Mouse (Mus musculus) liver, adult 2 months (tissue): ENCODE data around the gene Olfr1428. TPM values are rescaled to one million over a fixed set of nuclear protein-coding genes. Genes with fewer than 3 reads are reported as not detected.

Source experiments
- polyA plus RNA-seq: library from polyadenylated mRNA; depleted of rRNA; stranded (reverse); fragments of >200 nt; gene quantifications from 2 replicates; pipeline ENCODE4 v1.2.3, GENCODE M21; 2012; rRNA removed
- total RNA-seq: library from RNA; depleted of rRNA; stranded (reverse); fragments of >200 nt; gene quantifications from 2 replicates; pipeline ENCODE4 v1.2.3, GENCODE M21; 2014; rRNA removed

Gene Olfr1428
- total and polyA plus RNA-seq, 2 experiments = not detected

Other genes with a start within 250 kb of the Olfr1428 start
- gene Olfr1419, start 240.8 kb downstream of the Olfr1428 start, total RNA-seq = not detected in 2 replicates
- not detected in 2 replicates for gene Olfr1419, start 240.8 kb downstream of the Olfr1428 start, polyA plus RNA-seq
- not detected in 2 replicates for gene Olfr1420, start 229.3 kb downstream of the Olfr1428 start, total RNA-seq
- not detected in 2 replicates for gene Olfr1420, start 229.3 kb downstream of the Olfr1428 start, polyA plus RNA-seq
- gene Patl1, start 203.5 kb downstream of the Olfr1428 start, total RNA-seq = 2.8 and 4.4 TPM in 2 replicates
- gene Patl1, start 203.5 kb downstream of the Olfr1428 start, polyA plus RNA-seq = 7.9 and 8.1 TPM in 2 replicates
- 22.8 and 27.9 TPM in 2 replicates for gene Osbp, start 150.0 kb downstream of the Olfr1428 start, total RNA-seq
- gene Osbp, start 150.0 kb downstream of the Olfr1428 start, polyA plus RNA-seq = 13.4 and 14.1 TPM in 2 replicates
- gene Olfr1423, start 74.6 kb downstream of the Olfr1428 start, total RNA-seq = not detected in 2 replicates
- not detected in 2 replicates for gene Olfr1423, start 74.6 kb downstream of the Olfr1428 start, polyA plus RNA-seq
- gene Olfr1424, start 53.2 kb downstream of the Olfr1428 start, total RNA-seq = not detected in 2 replicates
- not detected in 2 replicates for gene Olfr1424, start 53.2 kb downstream of the Olfr1428 start, polyA plus RNA-seq
- not detected in 2 replicates for gene Olfr1425, start 38.2 kb downstream of the Olfr1428 start, total RNA-seq
- gene Olfr1425, start 38.2 kb downstream of the Olfr1428 start, polyA plus RNA-seq = not detected in 2 replicates
- not detected in 2 replicates for gene Olfr1426, start 23.9 kb downstream of the Olfr1428 start, total RNA-seq
- gene Olfr1426, start 23.9 kb downstream of the Olfr1428 start, polyA plus RNA-seq = not detected in 2 replicates
- gene Olfr1427, start 12.6 kb downstream of the Olfr1428 start, total RNA-seq = not detected in 2 replicates
- gene Olfr1427, start 12.6 kb downstream of the Olfr1428 start, polyA plus RNA-seq = not detected in 2 replicates
- not detected in 2 replicates for gene Olfr76, start 7.3 kb upstream of the Olfr1428 start, total RNA-seq
- not detected in 2 replicates for gene Olfr76, start 7.3 kb upstream of the Olfr1428 start, polyA plus RNA-seq
- gene Olfr1555-ps1, start 54.2 kb upstream of the Olfr1428 start, total RNA-seq = not detected in 2 replicates
- not detected in 2 replicates for gene Olfr1555-ps1, start 54.2 kb upstream of the Olfr1428 start, polyA plus RNA-seq
- not detected in 2 replicates for gene Olfr1431, start 84.7 kb upstream of the Olfr1428 start, total RNA-seq
- not detected in 2 replicates for gene Olfr1431, start 84.7 kb upstream of the Olfr1428 start, polyA plus RNA-seq
- gene Olfr1432, start 116.7 kb upstream of the Olfr1428 start, total RNA-seq = not detected in 2 replicates
- not detected in 2 replicates for gene Olfr1432, start 116.7 kb upstream of the Olfr1428 start, polyA plus RNA-seq
- gene Olfr262, start 125.8 kb upstream of the Olfr1428 start, total RNA-seq = not detected in 2 replicates
- gene Olfr262, start 125.8 kb upstream of the Olfr1428 start, polyA plus RNA-seq = not detected in 2 replicates
- gene Olfr235, start 145.1 kb upstream of the Olfr1428 start, total RNA-seq = not detected in 2 replicates
- gene Olfr235, start 145.1 kb upstream of the Olfr1428 start, polyA plus RNA-seq = not detected in 2 replicates
- not detected in 2 replicates for gene Olfr1434, start 164.0 kb upstream of the Olfr1428 start, total RNA-seq
- not detected in 2 replicates for gene Olfr1434, start 164.0 kb upstream of the Olfr1428 start, polyA plus RNA-seq
- not detected in 2 replicates for gene Olfr1436, start 183.2 kb upstream of the Olfr1428 start, total RNA-seq
- not detected in 2 replicates for gene Olfr1436, start 183.2 kb upstream of the Olfr1428 start, polyA plus RNA-seq
- gene Olfr1437, start 209.2 kb upstream of the Olfr1428 start, total RNA-seq = not detected in 2 replicates
- not detected in 2 replicates for gene Olfr1437, start 209.2 kb upstream of the Olfr1428 start, polyA plus RNA-seq
- not detected in 2 replicates for gene Olfr1438-ps1, start 220.0 kb upstream of the Olfr1428 start, total RNA-seq
- not detected in 2 replicates for gene Olfr1438-ps1, start 220.0 kb upstream of the Olfr1428 start, polyA plus RNA-seq